Mouse (Mus musculus): ENCODE measurements around the gene Opcml.

- TF ChIP-seq CTCF (IDR thresholded peaks at IDR 0.05; ENCODE audit: low read depth, low read length): no peak
- no peak for TF ChIP-seq GATA1 (IDR thresholded peaks at IDR 0.05; ENCODE audit: borderline replicate concordance, low read length)
- TF ChIP-seq TAL1 (conservative IDR thresholded peaks at IDR 0.05; ENCODE audit: low read depth, low read length): no peak
These were observed 81.0 kb downstream of the Opcml start for GRCm38 (mm10) chr9:27871624-27872023.

All from G1E (cell line).